Mouse (Mus musculus) heart, embryonic 16.5 days (tissue): ENCODE results near the gene Nr3c2. TPM values are rescaled to one million over a fixed set of nuclear protein-coding genes. Genes with fewer than 3 reads are reported as not detected.

ENCODE experiments used
- ATAC-seq: fragments of 200-750 bp; cut with Nextera tagmentation; replicated peaks from 2 replicates; pipeline ENCODE4 v1.8.0; 2017; ENCODE audit warnings: moderate number of reproducible peaks; ENCODE audit not compliant: insufficient read depth, low FRiP score; ENCODE audit errors: extremely low read depth
- H3K27ac ChIP-seq: fragments of 300-500 bp; sonication (generic); 2 replicates; pipeline ENCODE4 v1.5.1; 2014; ENCODE audit warnings: mild to moderate bottlenecking, low read length, control low read depth, moderate library complexity
- H3K27me3 ChIP-seq: fragments of 300-500 bp; sonication (generic); 2 replicates; pipeline ENCODE4 v1.6.1; 2014; ENCODE audit warnings: low read length, mixed read lengths; ENCODE audit not compliant: control insufficient read depth, insufficient read depth
- H3K36me3 ChIP-seq: fragments of 300-500 bp; sonication (generic); 2 replicates; pipeline ENCODE4 v1.6.1; 2014; ENCODE audit not compliant: control insufficient read depth, insufficient read depth
- H3K4me1 ChIP-seq: fragments of 300-500 bp; sonication (generic); 2 replicates; pipeline ENCODE4 v1.6.1; 2014; ENCODE audit warnings: low read length, mixed read lengths; ENCODE audit not compliant: control insufficient read depth, insufficient read depth
- H3K4me2 ChIP-seq: fragments of 300-500 bp; sonication (generic); 2 replicates; pipeline ENCODE4 v1.6.1; 2014; ENCODE audit warnings: low read depth, mild to moderate bottlenecking, control low read depth, low read length
- H3K4me3 ChIP-seq: fragments of 300-500 bp; sonication (generic); 2 replicates; pipeline ENCODE4 v1.5.1; 2014; ENCODE audit warnings: mild to moderate bottlenecking, control low read depth, low read length
- H3K9ac ChIP-seq: fragments of 300-500 bp; sonication (generic); 2 replicates; pipeline ENCODE4 v1.6.1; 2014; ENCODE audit warnings: low read length, control low read depth
- H3K9me3 ChIP-seq: fragments of 300-500 bp; sonication (generic); replicated peaks from 2 replicates; pipeline ENCODE4 v1.6.1; 2016; ENCODE audit warnings: low read length; ENCODE audit not compliant: control insufficient read depth
- WGBS: fragments of 180-500 bp; shearing (Covaris S2); extraction: QIAGEN DNeasy Blood & Tissue Kit; methylation state at CpG from one replicate; pipeline ENCODE4 v1.1.7; 2014; 5-methylcytosine and 5-hydroxymethylcytosine counted together
- polyA plus RNA-seq: library from polyadenylated mRNA; unstranded; fragments of >200 nt; fragmentation: Nextera tagmentation; extraction: Ambion mirVana; gene quantifications from 2 replicates; pipeline ENCODE4 v1.2.1, GENCODE M21; 2015

Nr3c2 gene
- polyA plus RNA-seq, 1 experiment from 2014 or later, result 4.7 TPM

- no peak overlapping the region for H3K27ac ChIP-seq
- H3K36me3 ChIP-seq, result no peaks in the 10 kb centered on the region
- 0 out of 2 replicates have a peak, but pooled peaks cover 2% of the 10 kb centered on the region for H3K9me3 ChIP-seq
- H3K9ac ChIP-seq, result no peak overlapping the region
- H3K4me3 ChIP-seq, result no peak overlapping the region
- ATAC-seq, result no peak
- H3K4me2 ChIP-seq, result no peak overlapping the region
- no peaks in the 10 kb centered on the region for H3K27me3 ChIP-seq
- H3K4me1 ChIP-seq, result no peaks in the 10 kb centered on the region
- 70% methylated on average over 4 of the region's 4 CpGs for WGBS
These were observed 99.0 kb downstream of the Nr3c2 start for GRCm38 (mm10) chr8:76998276-76998675.

DNA sequence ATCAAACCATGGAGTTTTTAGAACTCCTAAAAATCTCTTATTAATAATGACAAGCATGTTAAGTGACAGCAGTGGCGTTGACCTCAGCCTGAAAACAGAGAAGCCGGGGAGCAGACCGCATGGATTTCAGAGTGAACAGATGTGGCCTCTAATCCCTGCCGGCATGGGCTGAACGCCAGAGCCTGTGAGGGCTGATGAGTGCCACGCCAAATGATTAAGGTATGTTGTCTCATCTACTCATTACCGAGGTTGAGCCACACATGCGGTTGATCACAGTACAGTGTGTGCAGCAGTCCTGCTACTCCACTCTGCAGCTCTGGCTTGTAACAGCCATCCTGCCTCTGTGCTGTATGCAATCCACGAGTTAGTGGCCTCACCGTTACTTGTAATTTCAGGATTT is 110.2 kb downstream of the Nr3c2 start:
- Histone ChIP-seq H3K9ac (no peak overlapping the region), H3K4me3 (no peak overlapping the region), H3K27ac (no peak overlapping the region), H3K4me1 (no peaks in the 10 kb centered on the region), H3K27me3 (no peaks in the 10 kb centered on the region), H3K9me3 (no peaks in the 10 kb centered on the region), H3K36me3 (no peaks in the 10 kb centered on the region), H3K4me2 (no peak overlapping the region)
- WGBS, result 59% methylated on average over 10 of the region's 10 CpGs
- ATAC-seq, result peak; percentile 75

- Histone ChIP-seq H3K4me1 (no peaks in the 10 kb centered on the region), H3K9ac (no peak overlapping the region), H3K9me3 (no peaks in the 10 kb centered on the region), H3K27me3 (no peaks in the 10 kb centered on the region), H3K36me3 (no peaks in the 10 kb centered on the region), H3K4me2 (no peak overlapping the region), H3K4me3 (no peak overlapping the region), H3K27ac (no peak overlapping the region)
- ATAC-seq, result no peak
- 72% methylated on average over 3 of the region's 3 CpGs for WGBS
These were observed 112.7 kb downstream of the Nr3c2 start for GRCm38 (mm10) chr8:77011985-77012384.

DNA sequence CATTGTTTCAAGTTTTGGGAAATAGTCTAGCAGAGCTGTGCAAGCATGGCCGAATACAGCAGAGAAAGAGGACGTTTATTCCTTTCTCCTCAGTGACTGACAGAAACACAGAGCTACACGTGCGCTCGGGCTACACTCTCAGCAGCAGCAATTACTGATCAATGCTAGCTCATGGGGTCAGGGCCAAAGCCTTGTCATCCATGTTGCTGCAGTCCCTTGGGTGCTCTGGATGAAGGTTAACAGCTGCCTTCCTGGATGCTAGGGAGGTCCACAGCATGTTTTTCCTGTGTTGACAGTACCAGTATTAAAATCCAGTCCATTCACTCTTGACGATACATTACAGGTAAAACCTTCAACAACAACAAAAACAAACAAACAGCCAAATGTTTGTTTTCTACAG is 113.4 kb downstream of the Nr3c2 start:
- Histone ChIP-seq H3K4me3 (no peak overlapping the region), H3K9ac (no peak overlapping the region), H3K4me1 (no peaks in the 10 kb centered on the region), H3K9me3 (no peaks in the 10 kb centered on the region), H3K36me3 (no peaks in the 10 kb centered on the region), H3K4me2 (no peak overlapping the region), H3K27me3 (no peaks in the 10 kb centered on the region), H3K27ac (no peak overlapping the region)
- ATAC-seq, result no peak
- WGBS, result 75% methylated on average over 6 of the region's 6 CpGs

- ATAC-seq, result no peak
These were observed 117.5 kb downstream of the Nr3c2 start for GRCm38 (mm10) chr8:77016713-77017112.

DNA sequence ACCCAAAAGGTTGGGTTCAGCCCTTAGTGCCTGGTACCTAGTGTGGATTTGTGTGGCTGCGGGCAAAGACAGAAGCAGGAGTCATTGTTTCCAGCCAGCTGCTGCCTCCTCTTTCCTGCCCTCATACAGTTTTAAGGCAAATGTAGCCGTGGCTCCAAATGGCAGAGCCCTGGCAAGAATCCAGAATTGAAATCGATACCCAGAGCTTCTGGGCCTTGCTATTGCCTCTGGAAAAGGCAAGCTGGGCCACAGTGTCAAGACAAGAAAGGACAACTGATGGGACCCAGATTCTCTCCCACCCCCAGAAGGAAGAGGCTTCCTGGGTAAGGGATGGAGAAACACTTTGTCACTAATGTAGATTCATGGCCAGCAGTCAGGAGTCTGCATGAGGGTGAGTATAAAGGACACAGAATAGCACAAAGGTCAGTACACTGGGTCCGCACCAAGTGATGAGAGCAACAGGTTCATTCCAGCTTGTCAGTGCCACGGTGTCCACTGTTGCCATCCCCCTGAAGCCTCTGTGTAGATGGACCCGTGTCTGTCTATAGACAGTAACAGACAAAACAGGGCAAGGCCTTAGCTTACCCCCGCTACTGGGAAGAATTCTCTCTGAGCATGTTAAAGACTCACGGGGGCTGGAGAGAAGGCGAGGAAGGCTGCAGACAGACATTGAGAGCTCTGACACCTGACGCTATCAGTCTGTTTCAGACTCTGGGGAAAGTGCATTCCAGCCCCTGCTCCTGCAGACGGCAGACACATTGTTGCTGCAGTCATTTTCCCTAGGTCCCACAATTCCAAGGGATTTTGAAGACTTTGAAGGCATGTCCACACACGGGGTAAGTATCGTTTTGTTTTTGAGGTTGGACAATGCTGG is 124.8 kb downstream of the Nr3c2 start:
- no peak overlapping the region for H3K27ac ChIP-seq
- no peak overlapping the region for H3K4me3 ChIP-seq
- H3K9ac ChIP-seq, result no peak overlapping the region
- no peaks in the 10 kb centered on the region for H3K36me3 ChIP-seq
- H3K9me3 ChIP-seq, result no peaks in the 10 kb centered on the region
- WGBS, result 51% methylated on average over 13 of the region's 13 CpGs
- peaks cover 8% of the 10 kb centered on the region for H3K4me1 ChIP-seq
- no peak overlapping the region for H3K4me2 ChIP-seq
- no peak for ATAC-seq
- no peaks in the 10 kb centered on the region for H3K27me3 ChIP-seq

More at GRCm38 (mm10) chr8:77016713-77017112, 117.5 kb downstream of the Nr3c2 start:
- Histone ChIP-seq H3K9ac (no peak overlapping the region), H3K27ac (no peak overlapping the region), H3K4me1 (no peaks in the 10 kb centered on the region), H3K4me3 (no peak overlapping the region), H3K27me3 (no peaks in the 10 kb centered on the region), H3K4me2 (no peak overlapping the region), H3K9me3 (no peaks in the 10 kb centered on the region), H3K36me3 (no peaks in the 10 kb centered on the region)
- WGBS, result 93% methylated on average over 3 of the region's 3 CpGs

- Histone ChIP-seq H3K4me1 (no peaks in the 10 kb centered on the region), H3K36me3 (no peaks in the 10 kb centered on the region), H3K4me3 (no peak overlapping the region), H3K9me3 (no peaks in the 10 kb centered on the region), H3K9ac (no peak overlapping the region), H3K27me3 (no peaks in the 10 kb centered on the region), H3K4me2 (no peak overlapping the region), H3K27ac (no peak overlapping the region)
- 81% methylated on average over 3 of the region's 3 CpGs for WGBS
- no peak for ATAC-seq
These were observed 132.0 kb downstream of the Nr3c2 start for GRCm38 (mm10) chr8:77031213-77031612.

GRCm38 (mm10) chr8:77033706-77034464 is 134.6 kb downstream of the Nr3c2 start:
- WGBS, result 67% methylated on average over 3 of the region's 3 CpGs
- H3K9ac ChIP-seq, result no peak overlapping the region
- H3K4me1 ChIP-seq, result no peaks in the 10 kb centered on the region
- ATAC-seq, result no peak
- no peaks in the 10 kb centered on the region for H3K36me3 ChIP-seq
- H3K27ac ChIP-seq, result no peak overlapping the region
- H3K4me3 ChIP-seq, result no peak overlapping the region
- no peak overlapping the region for H3K4me2 ChIP-seq
- no peaks in the 10 kb centered on the region for H3K9me3 ChIP-seq
- no peaks in the 10 kb centered on the region for H3K27me3 ChIP-seq

GRCm38 (mm10) chr8:77034465-77034829 is 135.2 kb downstream of the Nr3c2 start:
- no peak for ATAC-seq
- Histone ChIP-seq H3K9me3 (no peaks in the 10 kb centered on the region), H3K4me1 (no peaks in the 10 kb centered on the region), H3K4me2 (no peak overlapping the region), H3K4me3 (no peak overlapping the region), H3K36me3 (no peaks in the 10 kb centered on the region), H3K27me3 (no peaks in the 10 kb centered on the region), H3K27ac (no peak overlapping the region), H3K9ac (no peak overlapping the region)
- WGBS, result 85% methylated on average over 7 of the region's 7 CpGs
